Mouse (Mus musculus) CH12.LX (cell line): ENCODE measurements at regions not wholly inside any gene's neighbourhood (a gene's known extent, or its start where the extent isn't known, plus 50 kb on each side); places are given as distances from the start of the nearest gene placed in this dataset.

ENCODE experiments used
- DNase-seq: peaks from one replicate; pipeline ENCODE4 v3.0.0-alpha.2; 2013; ENCODE audit errors: extremely low read depth
- H3K27ac ChIP-seq: 2 replicates; pipeline ENCODE4 v1.5.1; 2012; ENCODE audit warnings: low read depth, mild to moderate bottlenecking, control low read depth, moderate library complexity; ENCODE audit not compliant: insufficient read depth
- H3K27me3 ChIP-seq: replicated peaks from 2 replicates; pipeline ENCODE3; 2012; ENCODE audit warnings: inconsistent platforms
- H3K36me3 ChIP-seq, 2 experiments: replicated peaks in 1 of 2; 2 replicates each; pipeline versions ENCODE3 to v1.6.1; 2012; ENCODE audit warnings: inconsistent platforms in 1 of 2, low read length in 1 of 2, mild to moderate bottlenecking in 1 of 2, mixed read lengths in 1 of 2, moderate library complexity in 1 of 2; ENCODE audit not compliant: control insufficient read depth in 1 of 2, insufficient read depth in 1 of 2
- H3K4me1 ChIP-seq, 2 experiments: 2 replicates each; pipeline ENCODE4 v1.6.1; 2012; ENCODE audit warnings: inconsistent platforms in 1 of 2, moderate library complexity in 1 of 2; ENCODE audit not compliant: insufficient read depth in 2 of 2, control insufficient read depth in 1 of 2
- H3K4me2 ChIP-seq: 2 replicates; pipeline ENCODE4 v1.6.1; 2012; ENCODE audit warnings: low read depth, mild to moderate bottlenecking, control low read depth; ENCODE audit not compliant: poor library complexity, insufficient read depth, severe bottlenecking
- H3K4me3 ChIP-seq, 3 experiments: fragments of 150-350 bp in 1 of 3; sonication (generic) in 1 of 3; replicated peaks in 1 of 3; 2 replicates each; pipeline versions ENCODE3 to v1.5.1; 2011 to 2012; ENCODE audit warnings: low read depth in 2 of 3, low read length in 2 of 3, mild to moderate bottlenecking in 2 of 3, moderate library complexity in 2 of 3, control low read depth in 1 of 3, improper control_type of control experiment in 1 of 3, inconsistent platforms in 1 of 3, mixed read lengths in 1 of 3; ENCODE audit not compliant: poor library complexity in 1 of 3
- H3K79me2 ChIP-seq: replicated peaks from 2 replicates; pipeline ENCODE4 v1.6.1; 2012; ENCODE audit warnings: mild to moderate bottlenecking, moderate library complexity; ENCODE audit not compliant: control insufficient read depth, poor library complexity, insufficient read depth, severe bottlenecking; ENCODE audit errors: extremely low read depth
- H3K9ac ChIP-seq: 2 replicates; pipeline ENCODE4 v1.6.1; 2012; ENCODE audit warnings: low read depth, mild to moderate bottlenecking, control low read depth, moderate library complexity; ENCODE audit not compliant: insufficient read depth
- H3K9me3 ChIP-seq: replicated peaks from 2 replicates; pipeline ENCODE3; 2012; ENCODE audit warnings: low read length, inconsistent platforms, mixed read lengths
- BHLHE40 ChIP-seq: IDR thresholded peaks from 2 replicates; pipeline ENCODE4 v1.6.1; 2011; ENCODE audit warnings: mild to moderate bottlenecking, low read depth, low read length, improper control_type of control experiment
- CHD1 ChIP-seq: IDR thresholded peaks from 2 replicates; pipeline ENCODE4 v1.6.1; 2012; ENCODE audit warnings: low read depth, low read length, improper control_type of control experiment, inconsistent platforms
- CHD2 ChIP-seq: IDR thresholded peaks from 2 replicates; pipeline ENCODE4 v1.6.1; 2011; ENCODE audit warnings: low read length, improper control_type of control experiment
- CTCF ChIP-seq, 2 experiments: IDR thresholded peaks in 1 of 2; conservative IDR thresholded peaks in 1 of 2; 2 replicates each; pipeline ENCODE4 v1.5.1; 2011 to 2012; ENCODE audit warnings: low read depth in 2 of 2, low read length in 2 of 2, improper control_type of control experiment in 1 of 2, inconsistent platforms in 1 of 2, mild to moderate bottlenecking in 1 of 2, moderate library complexity in 1 of 2
- ETS1 ChIP-seq: conservative IDR thresholded peaks from 2 replicates; pipeline ENCODE4 v1.6.1; 2012; ENCODE audit warnings: low read depth, mild to moderate bottlenecking, inconsistent platforms, low read length, improper control_type of control experiment, moderate library complexity
- GABPA ChIP-seq: IDR thresholded peaks from 2 replicates; pipeline ENCODE4 v1.6.1; 2012; ENCODE audit warnings: low read depth, low read length, improper control_type of control experiment, inconsistent platforms; ENCODE audit not compliant: insufficient replicate concordance
- IRF4 ChIP-seq: IDR thresholded peaks from 2 replicates; pipeline ENCODE4 v1.6.1; 2014; ENCODE audit warnings: low read depth, mild to moderate bottlenecking, inconsistent platforms, low read length, improper control_type of control experiment
- JUN ChIP-seq: IDR thresholded peaks from 2 replicates; pipeline ENCODE4 v1.6.1; 2011; ENCODE audit warnings: low read depth, mild to moderate bottlenecking, low read length, improper control_type of control experiment, moderate library complexity; ENCODE audit not compliant: insufficient read depth
- JUND ChIP-seq: conservative IDR thresholded peaks from 2 replicates; pipeline ENCODE4 v1.6.1; 2011; ENCODE audit warnings: low read depth, low read length, improper control_type of control experiment
- KAT2A ChIP-seq: IDR thresholded peaks from 2 replicates; pipeline ENCODE4 v1.6.1; 2012; ENCODE audit warnings: low read length, improper control_type of control experiment, inconsistent platforms; ENCODE audit not compliant: insufficient replicate concordance
- MAFK ChIP-seq: IDR thresholded peaks from 2 replicates; pipeline ENCODE4 v1.6.1; 2011; ENCODE audit warnings: low read length, improper control_type of control experiment; ENCODE audit not compliant: insufficient replicate concordance
- MEF2A ChIP-seq: IDR thresholded peaks from 2 replicates; pipeline ENCODE4 v1.6.1; 2014; ENCODE audit warnings: low read depth, mild to moderate bottlenecking, inconsistent platforms, low read length, improper control_type of control experiment, borderline replicate concordance
- MXI1 ChIP-seq: IDR thresholded peaks from 2 replicates; pipeline ENCODE4 v1.6.1; 2011; ENCODE audit warnings: mild to moderate bottlenecking, low read depth, low read length, improper control_type of control experiment
- MYC ChIP-seq: IDR thresholded peaks from 2 replicates; pipeline ENCODE4 v1.6.1; 2011; ENCODE audit warnings: low read depth, mild to moderate bottlenecking, improper control_type of control experiment, low read length
- NELFE ChIP-seq: IDR thresholded peaks from 2 replicates; pipeline ENCODE4 v1.6.1; 2011; ENCODE audit warnings: low read depth, low read length, improper control_type of control experiment
- POLR2A ChIP-seq: IDR thresholded peaks from 2 replicates; pipeline ENCODE4 v1.6.1; 2011; ENCODE audit warnings: low read depth, mild to moderate bottlenecking, improper control_type of control experiment, low read length
- RCOR1 ChIP-seq: conservative IDR thresholded peaks from 2 replicates; pipeline ENCODE4 v1.6.1; 2012; ENCODE audit warnings: low read depth, mild to moderate bottlenecking, inconsistent platforms, low read length, improper control_type of control experiment
- TCF12 ChIP-seq: IDR thresholded peaks from 2 replicates; pipeline ENCODE4 v1.6.1; 2014; ENCODE audit warnings: low read depth, mild to moderate bottlenecking, inconsistent platforms, low read length, improper control_type of control experiment
- ZC3H11A ChIP-seq: IDR thresholded peaks from 2 replicates; pipeline ENCODE4 v1.6.1; 2012; ENCODE audit warnings: low read depth, mild to moderate bottlenecking, inconsistent platforms, low read length, improper control_type of control experiment
- dilution Hi-C: fragments of 300-500 bp; cut with MboI; formaldehyde crosslinking; loops from 2 replicates; pipeline ENCODE4 v1.14.3; 2020; ENCODE audit warnings: low sequenced_read_pairs; ENCODE audit not compliant: extremely low pct_unique_long_range_greater_than_20kb, extremely low pct_ligation_motif_present
- in situ Hi-C: fragments of 300-500 bp; cut with MboI; formaldehyde crosslinking; loops from 3 replicates; pipeline ENCODE4 v1.14.3; 2019; ENCODE audit warnings: low sequenced_read_pairs, low pct_ligation_motif_present, low pct_unique_long_range_greater_than_20kb, mixed read lengths

DNA sequence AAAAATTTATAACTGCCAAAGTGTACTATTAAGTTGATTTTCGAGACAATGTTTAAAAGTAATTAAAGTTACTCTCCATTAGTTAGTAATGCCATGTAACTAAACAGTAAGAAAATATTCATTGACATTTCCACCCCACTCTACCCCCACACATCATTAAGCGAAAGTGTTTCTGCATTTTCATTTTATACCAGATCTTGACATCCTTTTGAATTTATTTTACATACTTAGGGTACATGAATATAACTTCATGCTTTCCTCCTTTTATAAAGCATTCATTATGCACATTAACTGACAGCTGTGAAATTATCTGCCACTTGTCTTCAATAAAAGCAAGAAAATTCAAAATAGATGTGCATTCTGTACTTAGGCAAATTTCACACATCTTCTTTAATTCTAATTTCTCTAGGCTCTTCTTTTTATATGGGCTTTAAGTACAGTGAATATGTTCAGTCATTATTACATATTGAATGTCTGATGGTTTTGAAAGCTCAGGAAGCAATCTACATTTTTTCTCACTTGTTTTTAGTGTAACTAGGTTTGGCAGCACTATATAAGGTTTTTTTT, 526.5 kb downstream of the Epha5 start:
- dilution Hi-C loops (no loop called here), in situ Hi-C loops (no loop called here)
- no peak overlapping the region for H3K4me2 ChIP-seq

GRCm38 (mm10) chr5:83872052-83872451, 517.1 kb upstream of the Tecrl start:
- H3K4me1 ChIP-seq = no peaks in the 10 kb centered on the region

More for the DNA sequence above, 526.5 kb downstream of the Epha5 start:
- H3K36me3 ChIP-seq = no peaks in the 10 kb centered on the region
- no peak overlapping the region for H3K9ac ChIP-seq
- no peaks in the 10 kb centered on the region for H3K79me2 ChIP-seq
- peaks cover 27% of the 10 kb centered on the region for H3K9me3 ChIP-seq
- no peak overlapping the region for H3K4me3 ChIP-seq
- no peak for DNase-seq
- no peaks in the 10 kb centered on the region for H3K27me3 ChIP-seq
- H3K4me1 ChIP-seq = no peaks in the 10 kb centered on the region
- TF ChIP-seq NELFE (no peak), GABPA (no peak), ZC3H11A (no peak), RCOR1 (no peak), MYC (no peak), BHLHE40 (no peak), CHD1 (no peak), JUND (no peak), CTCF (conservative IDR thresholded peaks at IDR 0.05 in 1 of 2, IDR thresholded peaks at IDR 0.05 in 1 of 2; ENCODE audit: low read depth in 2 of 2, low read length in 2 of 2) (no peak)
- no peak overlapping the region for H3K27ac ChIP-seq

GRCm38 (mm10) chr5:83868359-83868758, 513.4 kb upstream of the Tecrl start:
- Histone ChIP-seq H3K4me1 (no peaks in the 10 kb centered on the region), H3K79me2 (no peaks in the 10 kb centered on the region), H3K9me3 (peaks cover 10% of the 10 kb centered on the region), H3K36me3 (no peaks in the 10 kb centered on the region), H3K27me3 (no peaks in the 10 kb centered on the region), H3K9ac (no peak overlapping the region), H3K4me2 (no peak overlapping the region), H3K27ac (no peak overlapping the region), H3K4me3 (no peak overlapping the region)
- in situ Hi-C loops = no loop called here
- DNase-seq = no peak
- TF ChIP-seq CHD2 (no peak), POLR2A (no peak), ZC3H11A (no peak), IRF4 (no peak), MXI1 (no peak), GABPA (no peak), ETS1 (no peak), MEF2A (no peak), KAT2A (no peak), CHD1 (no peak), RCOR1 (no peak)
- dilution Hi-C loops = no loop called here

More at GRCm38 (mm10) chr5:83872052-83872451, 517.1 kb upstream of the Tecrl start:
- H3K36me3 ChIP-seq = no peaks in the 10 kb centered on the region
- no peaks in the 10 kb centered on the region for H3K27me3 ChIP-seq
- no peak overlapping the region for H3K4me2 ChIP-seq
- no peak overlapping the region for H3K27ac ChIP-seq
- no peak for DNase-seq
- in situ Hi-C loops = no loop called here
- H3K9ac ChIP-seq = no peak overlapping the region
- no peaks in the 10 kb centered on the region for H3K79me2 ChIP-seq
- no peak for TF ChIP-seq MAFK
- TF ChIP-seq JUN = no peak
- no peak for TF ChIP-seq TCF12
- no peak for TF ChIP-seq CHD1
- no peak for TF ChIP-seq MYC
- TF ChIP-seq MEF2A = no peak
- TF ChIP-seq RCOR1 = no peak
- TF ChIP-seq, all 38 proteins: peak for 0
- Histone ChIP-seq H3K9me3 (peaks cover 12% of the 10 kb centered on the region), H3K4me3 (no peak overlapping the region)
- dilution Hi-C loops = no loop called here
